Mouse (Mus musculus): ENCODE measurements around the gene Islr. TPM values are rescaled to one million over a fixed set of nuclear protein-coding genes. Genes with fewer than 3 reads are reported as not detected.

Gene Islr
- polyA plus RNA-seq, 1 experiment from 2014 or later: 83.4 TPM

DNA sequence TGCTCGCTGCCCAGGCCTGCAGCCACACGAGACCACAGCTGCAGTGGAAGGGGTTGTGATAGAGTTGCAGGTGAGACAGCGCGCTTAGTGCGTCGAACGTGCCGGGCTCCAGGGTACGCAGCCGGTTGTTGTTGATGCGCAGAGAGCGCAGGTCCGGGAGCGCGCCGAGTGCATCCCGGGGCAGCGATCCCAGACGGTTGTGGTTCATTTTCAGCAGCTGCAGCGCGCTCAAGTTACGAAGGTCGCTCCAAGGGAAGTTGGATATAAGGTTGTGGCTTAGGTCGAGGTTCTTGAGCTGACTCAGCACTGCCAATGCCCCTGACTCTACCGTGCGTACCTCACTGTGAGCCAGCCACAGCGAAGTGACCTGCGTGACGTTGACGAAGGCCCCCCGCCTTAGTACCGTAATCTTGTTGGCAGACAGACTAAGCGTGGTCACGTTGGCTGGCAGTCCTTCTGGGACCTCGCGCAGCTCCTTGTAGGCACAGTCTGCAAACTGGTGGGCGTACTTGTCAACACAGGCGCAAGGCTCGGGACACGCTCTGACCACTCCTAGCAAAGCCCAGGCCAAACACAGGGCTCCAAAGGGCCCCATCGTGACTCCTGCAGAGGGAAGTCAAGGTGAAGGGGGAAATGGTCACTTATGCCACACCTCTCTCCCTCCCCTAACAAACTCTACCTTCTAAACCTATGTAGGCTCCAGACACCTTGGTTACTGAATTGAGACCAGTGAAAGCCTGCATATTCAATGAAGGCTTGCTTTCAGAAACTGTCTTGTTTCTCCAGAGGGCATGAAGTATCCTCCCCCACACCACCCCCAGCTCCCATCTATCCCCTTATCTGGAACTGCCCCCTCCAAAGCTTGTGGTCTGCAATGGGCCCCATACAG lies 4.5 kb downstream of the Islr start:
- Histone ChIP-seq H3K36me3 (no peaks in the 10 kb centered on the region), H3K27ac (no peak overlapping the region), H3K27me3 (replicated peaks) (peaks cover 87% of the 10 kb centered on the region), H3K4me3 (replicated peaks) (peak overlapping the region; percentile 10; the same call in 1 of the 2 replicates), H3K9ac (no peak overlapping the region), H3K9me3 (no peaks in the 10 kb centered on the region), H3K4me2 (replicated peaks) (peak overlapping the region; percentile 26; the same call in 1 of the 2 replicates), H3K4me1 (replicated peaks) (peaks cover 46% of the 10 kb centered on the region)
- ATAC-seq: no peak
- WGBS: 2% methylated on average over 41 of the region's 41 CpGs

DNA sequence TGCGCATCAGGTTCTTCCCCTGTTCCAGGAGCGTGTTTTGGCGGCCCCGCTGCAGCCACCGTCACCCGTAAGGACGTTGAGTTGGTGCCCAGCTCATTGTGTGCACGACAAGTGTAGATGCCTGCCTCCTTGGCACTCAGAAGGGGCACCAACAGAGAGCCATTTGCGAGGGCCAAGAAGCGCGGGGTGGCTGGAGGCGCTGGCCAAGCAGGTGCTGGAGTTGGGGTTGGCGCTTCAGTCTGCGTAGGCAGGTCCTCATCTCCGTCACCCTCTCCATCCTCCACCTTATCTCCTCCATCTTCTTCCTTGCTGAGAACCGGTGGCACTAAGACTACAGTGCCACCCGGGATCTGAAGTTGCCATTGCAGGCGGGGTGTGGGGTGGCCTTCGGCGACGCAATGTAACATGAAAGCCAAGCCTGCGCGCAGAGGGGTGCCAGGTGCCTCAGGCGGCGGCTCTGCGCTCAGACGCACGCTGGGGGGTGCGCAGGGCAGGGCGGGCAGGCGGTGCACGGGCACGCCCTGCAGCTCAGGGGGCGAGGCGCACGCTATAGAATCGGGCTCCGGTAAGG lies 5.2 kb downstream of the Islr start:
- Histone ChIP-seq H3K9me3 (no peaks in the 10 kb centered on the region), H3K4me1 (replicated peaks) (peaks cover 44% of the 10 kb centered on the region), H3K4me3 (replicated peaks) (peak overlapping the region; percentile 10; the same call in 1 of the 2 replicates), H3K27ac (no peak overlapping the region), H3K9ac (no peak overlapping the region), H3K4me2 (replicated peaks) (peak overlapping the region; percentile 26; the same call in 1 of the 2 replicates), H3K27me3 (replicated peaks) (peaks cover 92% of the 10 kb centered on the region), H3K36me3 (no peaks in the 10 kb centered on the region)
- 2% methylated on average over 38 of the region's 38 CpGs for WGBS
- no peak for ATAC-seq

DNA sequence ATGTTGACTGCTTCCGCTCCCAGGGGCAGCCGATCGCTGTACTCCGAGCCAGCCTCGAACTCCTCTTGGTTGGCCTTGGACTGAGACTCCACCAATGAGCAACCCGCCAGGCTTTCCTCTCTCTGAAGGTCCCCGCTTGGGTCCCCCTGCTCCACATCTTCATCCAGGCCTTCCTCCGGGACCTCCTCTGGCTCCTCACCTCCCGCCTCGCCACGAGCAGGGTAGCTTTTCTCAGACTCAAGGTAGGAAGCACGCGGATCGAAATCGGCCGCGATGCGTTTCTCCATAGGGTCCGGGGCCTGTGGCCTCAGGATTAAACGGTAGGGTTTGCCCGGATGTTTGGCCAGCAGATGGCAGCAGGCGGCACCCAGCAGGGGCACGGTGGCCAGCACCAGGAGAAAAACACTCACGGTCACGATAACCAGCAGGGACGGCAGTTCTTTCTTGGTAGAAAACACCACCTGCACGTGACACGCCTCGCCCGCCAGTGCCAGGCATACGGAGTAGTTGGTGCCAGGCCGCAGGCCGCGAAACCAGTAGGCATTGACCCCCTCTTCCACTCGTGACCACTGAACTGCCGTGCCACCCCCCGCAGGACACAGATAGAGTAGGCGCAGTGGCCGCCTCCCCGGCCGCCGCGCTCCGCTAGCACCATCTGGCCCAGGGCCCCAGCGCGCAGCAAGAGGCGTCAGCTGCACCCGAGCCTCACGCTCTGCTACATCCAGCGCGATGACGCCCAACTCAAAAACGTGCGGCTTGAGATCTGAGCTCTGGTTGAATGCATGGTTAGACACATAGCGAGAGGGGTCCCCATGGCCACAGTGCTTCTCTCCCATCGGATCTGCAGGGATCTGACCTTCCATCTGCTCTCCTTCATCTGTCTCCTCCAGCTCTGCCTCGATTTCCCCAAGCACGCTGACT lies 6.1 kb downstream of the Islr start:
- Histone ChIP-seq H3K4me1 (replicated peaks) (peaks cover 44% of the 10 kb centered on the region), H3K4me2 (replicated peaks) (peak overlapping the region; percentile 56), H3K27me3 (replicated peaks) (peaks cover 84% of the 10 kb centered on the region), H3K4me3 (replicated peaks) (peak overlapping the region; percentile 24), H3K9me3 (no peaks in the 10 kb centered on the region), H3K9ac (peak overlapping the region; percentile 15; the same call in 1 of the 2 replicates), H3K36me3 (no peaks in the 10 kb centered on the region), H3K27ac (no peak overlapping the region)
- peak; percentile 50 for ATAC-seq
- under 1% methylated on average over 58 of the region's 58 CpGs for WGBS

DNA sequence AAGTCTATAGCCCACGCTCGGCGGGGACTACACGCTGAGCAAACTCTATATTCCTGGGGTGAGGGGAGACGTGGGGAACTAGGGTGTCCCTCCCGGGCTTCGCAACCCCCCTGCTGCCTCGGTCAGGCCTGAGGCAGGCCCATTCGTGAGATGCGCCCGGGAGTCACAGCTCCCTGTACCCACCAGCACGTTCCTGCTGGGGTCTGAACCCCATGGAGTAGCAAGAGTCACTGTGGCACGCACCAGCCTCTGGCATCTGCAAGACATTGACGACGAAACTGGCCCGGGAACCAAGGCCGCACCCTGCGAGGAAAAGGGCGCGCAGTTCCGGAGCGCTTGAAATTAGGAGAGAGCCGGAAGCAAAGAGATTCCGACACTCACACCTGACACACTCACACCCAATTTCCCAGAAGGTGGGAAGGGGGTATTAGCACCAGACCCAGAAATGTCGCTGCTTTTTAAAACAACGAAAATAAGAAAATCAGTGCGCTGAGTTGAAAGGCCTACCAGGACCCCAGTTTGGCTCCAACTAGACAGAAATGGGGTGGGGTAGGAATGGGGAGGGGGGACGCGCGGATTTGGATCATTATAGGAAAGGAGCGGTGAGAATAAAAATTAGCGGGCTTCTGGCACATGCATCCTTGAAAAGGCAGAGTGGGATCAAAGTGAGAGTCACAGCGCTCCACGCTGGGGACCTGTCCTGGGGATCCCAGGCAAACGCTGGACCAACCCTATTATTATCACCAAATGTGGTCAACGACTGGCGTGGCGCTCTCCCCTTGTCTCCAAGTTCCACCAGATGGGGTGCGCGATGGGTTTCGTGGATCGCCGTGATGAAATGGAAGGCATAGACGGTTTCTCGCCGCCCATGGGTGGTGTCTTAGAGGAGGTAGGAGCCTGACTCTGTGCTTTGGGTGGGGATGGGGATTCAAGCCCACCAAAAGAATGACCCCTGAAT lies 7.2 kb downstream of the Islr start:
- no peak for ATAC-seq
- 7% methylated on average over 46 of the region's 46 CpGs for WGBS
- peaks cover 72% of the 10 kb centered on the region for H3K27me3 ChIP-seq (replicated peaks)

DNA sequence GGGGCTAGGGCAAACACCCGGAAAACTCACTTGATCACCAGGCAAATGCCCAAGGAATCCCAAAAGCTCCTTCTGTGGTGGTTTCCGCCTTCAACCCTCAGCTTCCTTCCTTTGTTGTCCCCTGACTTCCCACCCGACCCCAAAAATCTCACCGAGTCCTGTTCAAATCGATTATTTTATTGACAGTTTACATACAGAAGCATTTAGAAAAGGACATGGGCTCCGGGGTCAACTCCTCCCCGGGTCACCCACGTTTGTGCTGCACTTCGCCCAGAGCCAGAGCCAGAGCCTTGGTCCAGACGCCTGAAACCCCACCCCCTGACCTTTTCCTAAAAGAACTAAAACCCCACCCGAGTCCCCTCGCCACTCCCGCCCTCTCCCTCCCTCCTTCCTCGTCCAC lies 8.0 kb downstream of the Islr start:
- H3K4me1 ChIP-seq (replicated peaks): peaks cover 33% of the 10 kb centered on the region
- no peak overlapping the region for H3K9ac ChIP-seq
- H3K4me2 ChIP-seq (replicated peaks): peak overlapping the region; percentile 20; the same call in 1 of the 2 replicates
- 7% methylated on average over 13 of the region's 14 CpGs for WGBS
- ATAC-seq: no peak
- peaks cover 65% of the 10 kb centered on the region for H3K27me3 ChIP-seq (replicated peaks)
- no peaks in the 10 kb centered on the region for H3K9me3 ChIP-seq
- H3K36me3 ChIP-seq: no peaks in the 10 kb centered on the region
- no peak overlapping the region for H3K27ac ChIP-seq
- no peak overlapping the region; the same call in 1 of the 2 replicates for H3K4me3 ChIP-seq (replicated peaks)

More for the DNA sequence above, 7.2 kb downstream of the Islr start:
- peaks cover 38% of the 10 kb centered on the region for H3K4me1 ChIP-seq (replicated peaks)
- H3K4me2 ChIP-seq (replicated peaks): peak overlapping the region; percentile 56
- H3K9ac ChIP-seq: no peak overlapping the region
- H3K4me3 ChIP-seq (replicated peaks): peak overlapping the region; percentile 24; the same call in 1 of the 2 replicates
- no peaks in the 10 kb centered on the region for H3K36me3 ChIP-seq
- no peak overlapping the region for H3K27ac ChIP-seq
- no peaks in the 10 kb centered on the region for H3K9me3 ChIP-seq

DNA sequence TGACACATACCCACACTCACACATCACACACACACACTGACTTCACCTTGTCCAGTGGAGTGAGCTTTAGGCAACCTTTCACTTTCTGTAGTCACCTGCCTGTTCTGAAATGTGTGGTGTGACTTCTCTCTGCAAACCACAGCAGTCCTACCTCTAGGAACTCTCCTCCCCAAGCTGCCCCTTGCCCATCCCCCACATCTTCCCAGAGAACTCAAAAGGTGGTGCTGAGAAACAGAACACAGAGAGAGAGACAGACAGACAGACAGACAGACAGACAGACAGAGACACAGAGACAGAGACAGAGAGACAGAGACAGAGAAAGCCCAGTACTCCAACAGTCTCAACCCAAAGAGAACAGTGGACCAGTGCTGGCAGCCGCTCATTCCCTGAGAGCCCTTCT lies 8.4 kb downstream of the Islr start:
- H3K4me1 ChIP-seq (replicated peaks): peaks cover 30% of the 10 kb centered on the region
- H3K9ac ChIP-seq: no peak overlapping the region
- 23% methylated on average over 1 of the region's 1 CpGs for WGBS

DNA sequence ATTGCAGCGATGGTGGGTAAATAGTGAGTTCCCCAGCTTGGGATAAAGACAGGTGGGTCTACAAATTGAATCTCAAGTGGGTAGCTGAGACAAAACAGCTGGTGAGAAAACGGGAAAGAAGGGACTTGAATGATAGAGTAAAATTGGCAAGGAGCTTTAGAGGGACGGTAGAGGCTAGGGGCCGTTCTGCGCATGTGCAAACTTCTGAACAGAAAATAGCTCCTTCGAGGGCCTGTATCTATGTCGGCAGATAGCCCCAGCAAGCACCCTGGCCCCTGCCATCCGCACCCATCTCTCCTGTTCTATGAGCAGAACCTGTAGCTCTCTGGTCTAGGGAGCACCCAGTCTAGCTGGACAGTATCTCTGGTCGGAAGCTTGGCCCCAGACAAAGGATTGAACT lies 9.9 kb downstream of the Islr start:
- Histone ChIP-seq H3K4me3 (replicated peaks) (no peak overlapping the region), H3K4me2 (replicated peaks) (no peak overlapping the region), H3K27me3 (replicated peaks) (peaks cover 46% of the 10 kb centered on the region), H3K9ac (no peak overlapping the region), H3K4me1 (replicated peaks) (peaks cover 27% of the 10 kb centered on the region), H3K9me3 (no peaks in the 10 kb centered on the region), H3K36me3 (no peaks in the 10 kb centered on the region), H3K27ac (no peak overlapping the region)
- ATAC-seq: no peak
- WGBS: 63% methylated on average over 9 of the region's 9 CpGs

More for the DNA sequence above, 8.4 kb downstream of the Islr start:
- Histone ChIP-seq H3K4me3 (replicated peaks) (no peak overlapping the region), H3K36me3 (no peaks in the 10 kb centered on the region), H3K4me2 (replicated peaks) (0 out of 2 replicates have a peak overlapping the region, but pooled peaks have one; percentile 20), H3K27ac (no peak overlapping the region), H3K27me3 (replicated peaks) (peaks cover 60% of the 10 kb centered on the region), H3K9me3 (no peaks in the 10 kb centered on the region)
- no peak for ATAC-seq

- H3K9me3 ChIP-seq: no peaks in the 10 kb centered on the region
- WGBS: 78% methylated on average over 6 of the region's 6 CpGs
- no peak overlapping the region for H3K4me2 ChIP-seq (replicated peaks)
- no peaks in the 10 kb centered on the region for H3K36me3 ChIP-seq
- no peak overlapping the region for H3K4me3 ChIP-seq (replicated peaks)
- no peak for ATAC-seq
- no peak overlapping the region for H3K9ac ChIP-seq
- H3K27ac ChIP-seq: no peak overlapping the region
- no peaks in the 10 kb centered on the region for H3K4me1 ChIP-seq (replicated peaks)
- H3K27me3 ChIP-seq (replicated peaks): no peaks in the 10 kb centered on the region
These were observed 19.6 kb downstream of the Islr start for GRCm38 (mm10) chr9:58184456-58184855.

GRCm38 (mm10) chr9:58179390-58179789 lies 24.7 kb downstream of the Islr start:
- no peak overlapping the region for H3K27ac ChIP-seq
- WGBS: 93% methylated on average over 2 of the region's 2 CpGs

DNA sequence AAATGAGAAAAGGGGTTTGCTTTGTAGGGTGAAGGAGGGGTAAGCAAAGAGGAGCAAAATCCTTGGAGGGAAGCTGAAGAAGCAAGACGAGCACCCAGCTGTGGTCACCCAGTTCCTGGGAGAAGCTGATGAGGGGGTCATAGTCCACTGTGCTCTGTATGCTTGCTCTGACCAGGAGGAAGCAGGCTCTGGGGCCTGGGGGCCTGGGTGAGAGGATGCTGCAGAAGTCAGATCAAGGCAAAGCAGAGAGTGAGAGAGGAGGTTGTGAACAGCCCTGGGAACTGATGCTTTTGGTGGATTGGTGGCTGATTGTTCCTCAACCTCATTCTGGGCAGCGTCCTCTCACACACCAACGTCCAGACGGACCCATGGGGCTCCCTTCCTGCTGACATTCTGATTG lies 26.9 kb downstream of the Islr start:
- Histone ChIP-seq H3K27ac (no peak overlapping the region), H3K9me3 (no peaks in the 10 kb centered on the region), H3K4me2 (replicated peaks) (no peak overlapping the region), H3K9ac (no peak overlapping the region), H3K4me3 (replicated peaks) (no peak overlapping the region), H3K4me1 (replicated peaks) (no peaks in the 10 kb centered on the region), H3K27me3 (replicated peaks) (no peaks in the 10 kb centered on the region), H3K36me3 (no peaks in the 10 kb centered on the region)
- WGBS: 79% methylated on average over 4 of the region's 4 CpGs
- ATAC-seq: no peak

More at GRCm38 (mm10) chr9:58179390-58179789, 24.7 kb downstream of the Islr start:
- Histone ChIP-seq H3K4me3 (replicated peaks) (no peak overlapping the region), H3K27me3 (replicated peaks) (no peaks in the 10 kb centered on the region), H3K4me1 (replicated peaks) (no peaks in the 10 kb centered on the region), H3K9ac (no peak overlapping the region), H3K9me3 (no peaks in the 10 kb centered on the region), H3K36me3 (no peaks in the 10 kb centered on the region), H3K4me2 (replicated peaks) (no peak overlapping the region)
- no peak for ATAC-seq

All from intestine, embryonic 15.5 days (tissue).